Mouse (Mus musculus): ENCODE results near the gene Kif2a.

Gene Kif2a

GRCm38 (mm10) chr13:107021461-107022265 is at the start of gene Kif2a:
TSS of gene Kif2a (minus strand) at chr13:107022126.
- peak; percentile 66 for DNase-seq

- DNase-seq = no peak
Observed at GRCm38 (mm10) chr13:107069061-107069460, 47.1 kb upstream of the Kif2a start.

GRCm38 (mm10) chr13:107065098-107065855 is 43.4 kb upstream of the Kif2a start:
- DNase-seq = no peak

DNA sequence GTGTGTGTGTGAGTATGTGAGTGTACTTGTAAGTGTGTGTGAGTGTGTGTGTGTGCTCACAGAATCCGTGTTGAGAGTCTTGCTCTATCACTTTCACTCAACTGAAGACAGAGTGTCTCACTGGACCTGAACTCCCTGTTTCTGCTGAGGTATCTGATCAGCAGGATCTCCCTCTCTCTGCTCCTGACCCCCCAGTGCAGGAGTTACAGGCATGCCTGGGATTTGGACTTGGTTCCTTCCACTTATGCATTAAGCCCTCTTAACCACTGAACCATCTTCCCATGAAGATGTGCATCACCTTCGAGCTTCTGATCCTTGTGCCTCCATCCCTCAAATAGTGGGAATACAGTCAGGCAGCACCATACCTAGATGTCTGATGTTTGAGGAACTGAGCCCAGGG is 42.3 kb upstream of the Kif2a start:
- DNase-seq = no peak

GRCm38 (mm10) chr13:107063115-107063807 is 41.3 kb upstream of the Kif2a start:
- no peak for DNase-seq

DNA sequence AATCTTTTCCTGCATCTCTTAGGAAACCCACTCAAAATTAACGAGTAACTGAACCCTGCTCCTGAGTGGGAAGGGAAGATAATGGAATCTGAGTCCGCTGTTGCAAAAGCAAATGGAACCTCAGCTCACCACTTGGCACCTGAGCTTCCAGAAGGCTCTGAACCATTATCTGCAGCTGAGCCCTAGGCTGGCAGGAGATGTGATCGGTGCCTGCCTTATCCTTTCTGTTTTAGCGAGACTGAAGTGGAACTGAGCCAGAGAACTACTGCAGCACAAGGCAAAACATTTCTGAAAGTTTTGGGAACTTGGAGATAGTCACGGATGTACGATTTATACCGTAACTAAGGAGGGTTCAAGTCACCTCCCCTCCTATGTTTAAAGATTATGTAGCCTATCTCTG is 38.2 kb upstream of the Kif2a start:
- no peak for DNase-seq

- DNase-seq = peak; percentile 77
Observed at GRCm38 (mm10) chr13:107059460-107059859, 37.5 kb upstream of the Kif2a start.

DNA sequence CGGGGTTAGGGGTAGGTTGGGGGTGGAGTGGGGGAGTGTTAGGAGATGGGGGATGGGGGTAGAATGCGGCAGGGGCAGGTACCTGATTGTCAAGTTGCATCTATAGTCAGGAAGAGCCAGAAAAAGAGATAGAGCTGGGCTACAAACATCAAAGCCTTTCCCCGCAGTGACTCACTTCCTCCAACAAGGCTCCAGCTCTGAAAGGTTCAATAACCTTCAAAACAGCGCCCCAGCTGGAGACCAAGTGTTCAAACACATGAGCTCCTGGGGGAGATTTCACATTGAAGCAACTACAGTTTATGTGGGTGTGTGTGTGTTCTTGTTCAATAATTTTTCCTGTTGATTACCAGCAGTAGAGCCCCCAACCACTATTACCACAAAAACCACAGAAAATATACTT is 34.4 kb upstream of the Kif2a start:
- peak; percentile 84 for DNase-seq

GRCm38 (mm10) chr13:107054496-107054895 is 32.6 kb upstream of the Kif2a start:
- DNase-seq = no peak

DNA sequence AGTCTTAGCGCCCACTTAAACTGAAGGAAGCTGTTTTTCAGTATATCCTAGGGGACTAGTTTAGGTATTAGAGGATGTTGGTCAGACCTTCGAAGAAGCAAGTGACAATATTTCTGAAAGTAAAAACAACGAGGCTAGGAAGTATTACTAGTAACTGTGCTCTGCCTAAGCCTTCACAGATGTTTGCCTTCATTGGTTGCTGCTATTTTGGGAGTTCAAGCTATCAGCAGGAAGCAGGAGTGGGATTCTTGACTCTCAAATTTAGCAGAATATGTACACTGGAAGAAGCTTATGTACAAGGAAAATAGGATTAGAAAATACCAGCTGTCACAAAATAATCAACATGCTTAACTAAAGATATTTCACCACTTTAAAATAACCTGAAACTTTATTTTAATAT is 29.4 kb upstream of the Kif2a start:
- no peak for DNase-seq

DNA sequence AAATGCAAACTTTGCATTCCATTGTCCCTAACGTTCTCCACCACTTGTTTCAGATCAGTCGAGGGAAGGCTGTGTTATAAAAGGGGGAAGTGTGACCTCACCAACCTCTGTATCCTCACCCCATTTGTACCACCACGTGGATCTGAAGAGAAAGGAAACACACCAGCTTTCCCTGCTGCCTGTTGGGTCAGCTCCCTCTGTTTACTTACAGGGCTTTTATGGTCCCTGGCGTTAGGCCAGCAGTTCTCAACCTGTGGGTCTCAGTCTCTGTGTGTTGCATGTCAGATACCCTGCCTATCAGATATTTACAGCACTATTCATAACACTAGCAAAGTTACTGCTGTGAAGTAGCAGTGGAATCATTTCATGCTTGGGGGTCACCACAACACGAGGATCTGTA is 22.3 kb upstream of the Kif2a start:
- DNase-seq = no peak

DNA sequence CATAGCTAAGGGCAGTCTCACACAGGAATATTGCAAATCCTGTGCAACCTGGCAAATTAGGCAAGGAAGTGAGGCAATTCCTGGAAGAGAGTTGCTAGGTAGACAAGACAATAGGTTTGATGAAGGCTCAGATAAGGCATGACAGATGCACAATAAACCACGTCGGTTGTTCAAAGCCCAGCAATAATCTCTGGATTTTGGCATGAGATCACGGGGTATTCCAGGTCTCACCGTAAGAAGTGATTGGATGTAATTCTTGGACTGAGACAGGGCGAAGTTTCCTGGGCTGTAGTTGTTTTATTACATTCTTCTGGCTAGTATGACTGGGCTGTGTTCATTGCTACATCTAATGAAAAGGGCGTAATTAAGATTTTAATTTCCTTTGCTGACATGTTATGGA is 20.6 kb upstream of the Kif2a start:
- DNase-seq = no peak

DNA sequence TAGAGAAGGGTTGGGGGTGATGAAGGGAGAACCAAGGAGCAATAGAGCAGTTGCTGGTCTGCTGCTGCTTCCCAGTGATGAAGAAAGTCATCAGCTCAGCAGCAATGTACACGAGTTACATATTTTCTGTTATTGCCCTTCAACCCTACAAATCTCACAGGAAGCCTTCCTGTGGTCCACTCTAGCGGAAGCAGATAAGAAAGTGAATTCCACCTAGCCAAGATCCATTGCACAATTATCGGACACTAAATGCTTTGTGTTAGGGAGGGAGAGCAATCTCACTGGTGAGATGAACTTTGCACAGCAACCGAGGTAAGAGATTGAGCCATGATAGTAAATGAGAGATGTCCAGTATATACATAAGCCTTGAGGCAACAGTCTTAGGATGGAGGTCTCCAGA is 17.6 kb upstream of the Kif2a start:
- DNase-seq = no peak

DNA sequence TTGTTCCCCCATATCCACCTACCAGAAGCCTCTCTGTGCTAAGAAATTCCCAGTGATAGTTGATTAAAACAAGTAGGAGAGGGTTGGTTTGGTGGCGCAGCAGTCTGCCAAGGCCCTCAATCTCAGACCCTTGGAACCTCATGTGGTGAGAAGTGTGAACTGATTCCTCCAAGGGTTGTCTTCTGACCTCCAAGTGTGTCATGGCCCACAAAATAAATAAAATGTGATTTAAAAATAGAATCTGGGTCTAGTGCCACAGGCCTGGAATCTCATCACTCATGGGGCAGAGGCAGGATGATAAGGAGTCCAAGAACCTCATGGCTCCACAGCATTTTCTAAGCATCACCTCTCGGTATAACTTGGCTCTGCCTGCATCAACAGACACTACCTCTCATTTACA is 16.4 kb upstream of the Kif2a start:
- DNase-seq = no peak

GRCm38 (mm10) chr13:107035511-107036113 is 13.7 kb upstream of the Kif2a start:
- DNase-seq = no peak

- no peak for DNase-seq
Observed at GRCm38 (mm10) chr13:107035078-107035477, 13.2 kb upstream of the Kif2a start.

GRCm38 (mm10) chr13:107034028-107034920 is 12.3 kb upstream of the Kif2a start:
- DNase-seq = no peak

DNA sequence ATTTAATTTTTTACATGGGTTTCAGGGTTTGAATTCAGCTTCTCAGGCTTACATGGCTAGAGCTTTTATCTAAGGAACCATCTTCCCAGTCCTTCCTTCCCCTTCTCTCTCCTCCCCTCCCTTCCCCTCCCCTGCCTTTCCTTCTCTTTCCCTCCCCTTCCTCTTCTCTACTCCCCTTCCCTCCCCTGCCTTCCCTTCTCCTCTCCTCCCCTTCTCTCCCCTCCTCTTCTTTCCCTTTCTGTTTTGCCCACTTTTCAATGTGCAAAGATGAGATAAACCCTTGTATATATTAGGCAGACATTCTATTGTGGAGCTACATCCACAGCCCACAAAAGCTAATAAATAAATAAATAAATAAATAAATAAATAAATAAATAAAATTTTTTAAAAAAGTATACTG is 9.3 kb upstream of the Kif2a start:
- DNase-seq = no peak

DNA sequence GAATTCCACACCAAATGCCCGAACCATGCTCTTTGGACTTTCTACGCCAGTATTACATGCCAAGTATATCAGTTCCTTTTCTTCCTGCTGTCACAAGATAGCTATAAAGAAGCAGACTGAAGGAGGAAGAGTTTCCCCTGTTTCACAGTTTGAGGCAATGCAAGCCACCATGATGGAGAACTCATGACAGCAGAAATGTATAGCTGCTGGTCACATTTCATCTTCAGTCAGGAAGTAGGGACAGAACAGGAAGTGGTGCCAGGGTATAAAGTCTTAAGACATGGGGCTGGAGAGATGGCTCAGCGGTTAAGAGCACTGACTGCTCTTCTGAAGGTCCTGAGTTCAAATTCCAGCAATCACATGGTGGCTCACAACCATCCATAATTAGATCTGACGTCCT is 5.3 kb upstream of the Kif2a start:
- no peak for DNase-seq

DNA sequence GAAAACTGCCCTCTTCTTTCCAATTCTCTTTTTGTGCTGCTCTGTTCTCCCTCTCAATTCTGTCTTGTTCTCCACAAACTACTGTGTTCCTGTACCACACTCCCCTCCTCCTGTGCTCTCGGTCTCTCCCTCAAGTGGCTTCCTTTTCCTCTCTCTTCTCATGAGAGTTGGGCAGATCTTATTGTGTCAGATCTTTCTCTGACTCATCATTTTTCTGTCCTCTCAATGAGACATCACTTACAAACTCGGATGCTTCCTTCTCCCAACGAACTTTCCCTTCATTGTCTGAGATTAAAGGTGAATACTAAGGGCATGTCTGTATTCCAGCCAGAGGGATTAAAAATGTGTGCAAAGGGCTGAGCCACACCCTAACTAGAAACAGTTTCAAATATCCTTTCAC is 3.7 kb upstream of the Kif2a start:
- DNase-seq = no peak

DNA sequence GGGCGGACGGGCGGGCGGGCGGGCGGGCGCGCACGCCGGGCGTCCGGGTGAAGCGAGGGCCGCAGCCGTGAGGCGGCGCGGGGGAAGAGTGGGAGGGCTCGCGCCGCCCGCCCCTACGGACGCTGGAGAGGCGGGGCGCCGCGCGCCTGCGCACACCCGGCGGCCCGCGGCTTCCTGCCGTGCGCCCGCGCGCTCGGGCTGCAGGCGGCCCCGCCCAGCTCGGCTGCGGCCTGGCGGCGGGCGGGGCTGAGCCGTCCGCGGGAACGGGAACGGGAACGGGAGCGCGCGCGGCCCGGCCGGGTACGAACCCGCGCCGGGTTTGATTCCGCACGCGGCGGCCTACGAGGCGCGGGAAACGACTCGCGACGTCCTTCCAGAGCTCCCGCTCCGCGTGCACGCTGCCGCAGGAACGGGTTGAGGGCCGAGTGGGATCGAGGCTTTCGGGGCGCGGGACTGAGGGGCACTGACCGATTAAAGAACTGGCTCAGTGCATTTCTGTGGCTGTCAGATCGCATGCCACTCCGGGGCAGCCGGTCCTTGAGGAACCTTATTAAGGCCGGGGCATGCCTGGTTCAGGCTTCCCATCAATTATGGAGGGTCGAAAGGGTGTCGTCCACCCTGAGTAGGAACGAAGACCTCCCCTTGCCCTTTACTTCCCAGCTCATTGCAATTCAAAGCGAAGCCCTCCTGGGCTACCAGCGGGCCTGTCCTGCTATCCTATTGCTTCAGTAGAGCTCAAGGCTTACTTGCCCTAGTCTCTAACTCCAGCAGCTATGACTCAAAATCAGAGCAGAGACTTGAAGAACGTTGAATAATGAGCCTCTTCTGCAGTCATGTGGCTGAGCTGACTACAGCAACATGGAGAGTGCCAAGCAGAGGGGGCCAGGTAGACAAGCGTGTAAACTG is 593 bp upstream of the Kif2a start:
- DNase-seq = peak; percentile 87

Measured in thymus, postnatal 14 days (tissue).